Mouse (Mus musculus): ENCODE measurements around the gene Trabd2b.

DNA sequence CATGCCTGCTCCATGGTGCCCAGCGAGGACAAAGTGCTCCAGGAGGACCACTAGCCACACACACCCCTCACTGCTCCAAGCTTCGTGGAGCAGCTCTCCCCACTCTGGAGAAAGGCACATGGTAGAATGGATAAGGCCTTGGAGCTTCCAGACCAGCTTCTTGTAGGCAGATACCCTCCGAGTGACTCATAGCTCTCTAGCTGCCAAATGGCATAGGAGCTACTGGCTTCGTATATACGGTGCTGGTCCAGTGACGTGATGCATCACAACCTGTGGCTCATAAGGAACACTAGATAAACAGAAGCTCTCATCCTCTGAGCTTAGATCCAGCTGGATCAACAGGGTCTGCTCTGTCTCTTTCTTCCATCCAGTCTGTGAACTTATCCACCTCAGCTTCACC is 244.0 kb downstream of the Trabd2b start:
- no peak for TF ChIP-seq CTCF (IDR thresholded peaks at IDR 0.05; ENCODE audit: borderline replicate concordance, extremely low read depth, insufficient read depth, insufficient read length)
- no peak for TF ChIP-seq POLR2A (IDR thresholded peaks at IDR 0.05; ENCODE audit: borderline replicate concordance, extremely low read depth, insufficient read depth, insufficient read length, poor library complexity, severe bottlenecking)
